Mouse (Mus musculus): ENCODE measurements around the gene Ubiad1. TPM values are rescaled to one million over a fixed set of nuclear protein-coding genes. Genes with fewer than 3 reads are reported as not detected.
A peak's percentile ranks its signal among the peaks of the same experiment; 100 is the strongest.

Ubiad1 gene
- polyA plus RNA-seq, 1 experiment from 2014 or later = 17.7 TPM

- WGBS = 66% methylated on average over 11 of the region's 11 CpGs
- no peak for ATAC-seq (ENCODE audit: low FRiP score)
- no peaks in the 10 kb centered on the region for H3K9me3 ChIP-seq (replicated peaks)
- no peak overlapping the region for H3K4me2 ChIP-seq
- 0 out of 2 replicates have a peak, but pooled peaks cover 3% of the 10 kb centered on the region for H3K36me3 ChIP-seq
- H3K4me1 ChIP-seq = peaks cover 27% of the 10 kb centered on the region
- H3K27me3 ChIP-seq (replicated peaks) = no peaks in the 10 kb centered on the region
- H3K4me3 ChIP-seq (replicated peaks) = no peak overlapping the region
- H3K27ac ChIP-seq (replicated peaks) = peak overlapping the region; percentile 41; the same call in 1 of the 2 replicates
- H3K9ac ChIP-seq (replicated peaks) = no peak overlapping the region
Measured at GRCm38 (mm10) chr4:148429121-148429520, 15.4 kb downstream of the Ubiad1 start.

DNA sequence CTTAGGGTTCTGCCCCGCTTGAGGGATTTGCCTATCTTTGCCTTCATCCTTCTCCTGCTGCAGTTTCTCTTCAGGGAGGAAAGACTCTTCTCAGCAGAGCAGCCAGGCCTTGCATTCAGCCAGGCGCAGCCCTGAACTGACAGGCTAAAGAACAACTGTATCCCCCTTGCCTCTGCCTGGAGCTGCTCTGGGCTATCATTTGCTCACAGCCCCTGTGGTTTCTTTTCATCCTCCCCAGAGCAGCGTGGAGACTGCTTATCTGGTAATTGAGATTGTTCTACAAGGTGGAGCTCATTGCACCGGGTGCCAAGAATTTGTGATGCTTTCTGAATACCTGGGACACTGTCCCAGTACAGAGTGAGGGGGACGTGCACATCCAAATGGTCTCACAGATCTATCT lies 16.0 kb downstream of the Ubiad1 start:
- WGBS = 84% methylated on average over 5 of the region's 5 CpGs
- Histone ChIP-seq H3K4me1 (peaks cover 27% of the 10 kb centered on the region), H3K27ac (replicated peaks) (no peak overlapping the region)

GRCm38 (mm10) chr4:148426950-148427850 lies 17.4 kb downstream of the Ubiad1 start:
- H3K4me3 ChIP-seq (replicated peaks) = no peak overlapping the region
- ATAC-seq (ENCODE audit: low FRiP score) = 0 out of 2 replicates have a peak, but pooled peaks have one; percentile 40
- peaks cover 27% of the 10 kb centered on the region for H3K4me1 ChIP-seq
- 0 out of 2 replicates have a peak, but pooled peaks cover 3% of the 10 kb centered on the region for H3K36me3 ChIP-seq
- no peaks in the 10 kb centered on the region for H3K9me3 ChIP-seq (replicated peaks)
- no peaks in the 10 kb centered on the region for H3K27me3 ChIP-seq (replicated peaks)
- WGBS = 52% methylated on average over 10 of the region's 10 CpGs
- peak overlapping the region; percentile 7; the same call in 1 of the 2 replicates for H3K27ac ChIP-seq (replicated peaks)
- H3K9ac ChIP-seq (replicated peaks) = no peak overlapping the region
- no peak overlapping the region for H3K4me2 ChIP-seq

More for the DNA sequence above, 16.0 kb downstream of the Ubiad1 start:
- Histone ChIP-seq H3K9me3 (replicated peaks) (no peaks in the 10 kb centered on the region), H3K27me3 (replicated peaks) (no peaks in the 10 kb centered on the region), H3K9ac (replicated peaks) (no peak overlapping the region), H3K36me3 (0 out of 2 replicates have a peak, but pooled peaks cover 3% of the 10 kb centered on the region), H3K4me3 (replicated peaks) (no peak overlapping the region), H3K4me2 (no peak overlapping the region)
- ATAC-seq (ENCODE audit: low FRiP score) = no peak

- peaks cover 38% of the 10 kb centered on the region for H3K4me1 ChIP-seq
- peak overlapping the region; percentile 75 for H3K27ac ChIP-seq (replicated peaks)
- H3K9ac ChIP-seq (replicated peaks) = no peak overlapping the region
- ATAC-seq (ENCODE audit: low FRiP score) = peak; percentile 40
- no peaks in the 10 kb centered on the region for H3K36me3 ChIP-seq
- peaks cover 12% of the 10 kb centered on the region; the same call in 1 of the 2 replicates for H3K27me3 ChIP-seq (replicated peaks)
- H3K9me3 ChIP-seq (replicated peaks) = no peaks in the 10 kb centered on the region
- no peak overlapping the region for H3K4me3 ChIP-seq (replicated peaks)
- no peak overlapping the region for H3K4me2 ChIP-seq
- 21% methylated on average over 6 of the region's 6 CpGs for WGBS
Measured at GRCm38 (mm10) chr4:148417559-148417958, 27.0 kb downstream of the Ubiad1 start.

- Histone ChIP-seq H3K9me3 (replicated peaks) (no peaks in the 10 kb centered on the region), H3K9ac (replicated peaks) (0 out of 2 replicates have a peak overlapping the region, but pooled peaks have one; percentile 7), H3K4me1 (peaks cover 38% of the 10 kb centered on the region), H3K36me3 (no peaks in the 10 kb centered on the region), H3K4me2 (no peak overlapping the region), H3K27me3 (replicated peaks) (peaks cover 12% of the 10 kb centered on the region; the same call in 1 of the 2 replicates), H3K27ac (replicated peaks) (peak overlapping the region; percentile 75), H3K4me3 (replicated peaks) (no peak overlapping the region)
- WGBS = 28% methylated on average over 11 of the region's 11 CpGs
- peak; percentile 56 for ATAC-seq (ENCODE audit: low FRiP score)
Measured at GRCm38 (mm10) chr4:148417074-148417526, 27.5 kb downstream of the Ubiad1 start.

DNA sequence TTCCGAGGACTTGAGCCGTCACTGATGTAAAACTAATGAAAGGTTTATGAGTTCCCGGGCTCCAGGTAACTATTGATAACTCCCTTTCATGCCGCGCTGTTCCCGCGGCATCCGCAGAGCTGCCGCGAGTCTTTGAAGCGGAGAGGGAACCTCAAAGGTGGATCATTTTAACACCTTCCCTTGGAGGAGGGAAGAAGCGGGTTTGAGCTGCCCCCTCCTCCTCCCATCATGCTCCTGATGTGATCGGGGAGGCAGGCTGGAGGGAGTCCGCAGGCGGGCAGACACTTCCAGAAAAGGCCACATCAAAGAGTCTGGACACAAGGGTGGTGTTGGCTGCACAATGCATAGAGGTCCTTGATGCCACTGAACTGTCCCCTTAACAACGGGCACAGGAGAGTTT lies 29.0 kb downstream of the Ubiad1 start:
- 0 out of 2 replicates have a peak overlapping the region, but pooled peaks have one; percentile 4 for H3K27ac ChIP-seq (replicated peaks)
- 12% methylated on average over 16 of the region's 16 CpGs for WGBS
- peaks cover 12% of the 10 kb centered on the region; the same call in 1 of the 2 replicates for H3K27me3 ChIP-seq (replicated peaks)
- no peak overlapping the region for H3K4me3 ChIP-seq (replicated peaks)
- no peaks in the 10 kb centered on the region for H3K36me3 ChIP-seq
- H3K9ac ChIP-seq (replicated peaks) = peak overlapping the region; percentile 8; the same call in 1 of the 2 replicates
- H3K9me3 ChIP-seq (replicated peaks) = no peaks in the 10 kb centered on the region
- no peak for ATAC-seq (ENCODE audit: low FRiP score)
- peak overlapping the region; percentile 17 for H3K4me2 ChIP-seq
- H3K4me1 ChIP-seq = peaks cover 38% of the 10 kb centered on the region

DNA sequence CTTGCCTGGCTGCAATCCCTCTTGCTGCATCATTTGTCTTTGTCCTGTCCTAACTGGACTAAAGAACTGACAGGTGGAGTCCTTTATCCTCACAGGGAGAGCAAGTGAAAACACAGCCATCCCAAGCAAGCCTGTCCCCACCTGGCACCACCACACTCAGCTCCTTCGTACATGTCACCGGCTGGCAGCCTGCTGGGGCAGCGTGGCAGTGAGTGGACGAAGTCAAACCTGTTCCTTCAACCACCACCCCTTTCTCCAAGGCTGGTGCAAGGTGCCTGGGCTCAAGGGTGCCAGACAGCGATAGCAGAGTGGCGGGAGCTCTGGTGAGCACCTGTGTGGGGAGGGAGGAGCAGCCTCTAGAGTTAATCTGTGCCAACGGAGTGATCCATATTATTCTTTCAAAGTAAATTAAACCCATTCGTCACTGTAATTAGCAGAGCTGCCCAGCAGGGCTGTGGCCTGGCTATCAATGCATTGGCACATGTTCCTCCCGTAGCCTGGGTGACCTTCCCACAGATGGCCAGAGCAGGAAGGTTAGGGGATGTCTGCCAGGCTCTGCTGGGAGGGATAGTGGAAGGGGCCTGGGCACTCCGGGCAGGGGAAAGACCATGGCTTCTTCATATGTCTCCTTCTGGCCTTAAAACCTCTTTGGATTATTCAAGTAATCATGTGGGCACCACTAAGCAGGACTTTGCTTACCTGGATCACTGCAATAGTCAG lies 36.2 kb downstream of the Ubiad1 start:
- H3K27ac ChIP-seq (replicated peaks) = no peak overlapping the region; the same call in 1 of the 2 replicates
- no peak for ATAC-seq (ENCODE audit: low FRiP score)
- H3K9ac ChIP-seq (replicated peaks) = no peak overlapping the region
- H3K4me1 ChIP-seq = peaks cover 42% of the 10 kb centered on the region
- no peaks in the 10 kb centered on the region for H3K9me3 ChIP-seq (replicated peaks)
- no peaks in the 10 kb centered on the region; the same call in 1 of the 2 replicates for H3K27me3 ChIP-seq (replicated peaks)
- no peak overlapping the region for H3K4me3 ChIP-seq (replicated peaks)
- no peak overlapping the region for H3K4me2 ChIP-seq
- 57% methylated on average over 10 of the region's 10 CpGs for WGBS
- H3K36me3 ChIP-seq = no peaks in the 10 kb centered on the region

DNA sequence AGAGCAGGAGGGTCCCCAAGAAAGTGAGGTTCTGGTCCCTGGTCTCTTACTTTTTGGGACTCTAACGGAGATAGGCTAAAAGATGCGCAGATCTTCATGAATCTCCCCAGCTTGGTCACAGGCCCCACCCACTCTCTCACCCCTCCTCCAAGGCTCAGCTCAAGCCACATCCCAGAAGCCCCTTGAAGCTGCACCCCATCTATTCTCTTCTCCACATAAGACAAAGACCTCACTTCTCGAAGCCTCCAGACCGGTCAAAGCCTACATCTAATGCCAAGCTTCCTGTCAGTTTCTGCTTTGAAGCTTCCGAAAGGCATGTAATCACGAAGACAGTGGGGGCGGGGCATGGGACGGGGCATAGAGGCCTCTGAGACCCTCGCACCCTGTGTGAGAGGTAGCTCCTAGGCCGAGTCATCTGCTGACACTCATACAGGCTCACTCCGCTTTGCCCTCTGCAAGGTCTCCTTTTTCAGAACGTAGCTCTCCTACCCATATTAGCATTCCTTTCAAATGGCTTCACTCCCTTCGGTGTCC lies 39.2 kb downstream of the Ubiad1 start:
- Histone ChIP-seq H3K4me2 (peak overlapping the region; percentile 19; the same call in 1 of the 2 replicates), H3K27ac (replicated peaks) (peak overlapping the region; percentile 54), H3K27me3 (replicated peaks) (no peaks in the 10 kb centered on the region; the same call in 1 of the 2 replicates), H3K4me3 (replicated peaks) (no peak overlapping the region), H3K9me3 (replicated peaks) (no peaks in the 10 kb centered on the region), H3K4me1 (peaks cover 47% of the 10 kb centered on the region), H3K36me3 (no peaks in the 10 kb centered on the region), H3K9ac (replicated peaks) (no peak overlapping the region)
- WGBS = 16% methylated on average over 13 of the region's 13 CpGs
- no peak for ATAC-seq (ENCODE audit: low FRiP score)

GRCm38 (mm10) chr4:148404748-148405147 lies 39.8 kb downstream of the Ubiad1 start:
- H3K4me2 ChIP-seq = peak overlapping the region; percentile 19
- 0 out of 2 replicates have a peak, but pooled peaks have one; percentile 28 for ATAC-seq (ENCODE audit: low FRiP score)
- peak overlapping the region; percentile 54; the same call in 1 of the 2 replicates for H3K27ac ChIP-seq (replicated peaks)
- H3K9ac ChIP-seq (replicated peaks) = no peak overlapping the region
- H3K4me1 ChIP-seq = peaks cover 51% of the 10 kb centered on the region
- H3K4me3 ChIP-seq (replicated peaks) = no peak overlapping the region
- H3K36me3 ChIP-seq = no peaks in the 10 kb centered on the region
- WGBS = 4% methylated on average over 11 of the region's 11 CpGs
- H3K27me3 ChIP-seq (replicated peaks) = no peaks in the 10 kb centered on the region; the same call in 1 of the 2 replicates
- no peaks in the 10 kb centered on the region for H3K9me3 ChIP-seq (replicated peaks)

- Histone ChIP-seq H3K4me2 (no peak overlapping the region), H3K4me1 (peaks cover 57% of the 10 kb centered on the region), H3K4me3 (replicated peaks) (no peak overlapping the region), H3K9ac (replicated peaks) (no peak overlapping the region), H3K36me3 (no peaks in the 10 kb centered on the region), H3K27ac (replicated peaks) (peak overlapping the region; percentile 45), H3K27me3 (replicated peaks) (no peaks in the 10 kb centered on the region; the same call in 1 of the 2 replicates), H3K9me3 (replicated peaks) (no peaks in the 10 kb centered on the region)
- peak; percentile 21; the same call in 1 of the 2 replicates for ATAC-seq (ENCODE audit: low FRiP score)
- WGBS = 11% methylated on average over 12 of the region's 12 CpGs
Measured at GRCm38 (mm10) chr4:148403402-148403801, 41.2 kb downstream of the Ubiad1 start.
